Mouse (Mus musculus): ENCODE data around the gene Ntn5.
"Not testable (repeated sequence)": the region's sequence is repeated elsewhere in the genome, so short reads cannot be mapped to it uniquely, and the experiment has no call there.

The Ntn5 gene

DNA sequence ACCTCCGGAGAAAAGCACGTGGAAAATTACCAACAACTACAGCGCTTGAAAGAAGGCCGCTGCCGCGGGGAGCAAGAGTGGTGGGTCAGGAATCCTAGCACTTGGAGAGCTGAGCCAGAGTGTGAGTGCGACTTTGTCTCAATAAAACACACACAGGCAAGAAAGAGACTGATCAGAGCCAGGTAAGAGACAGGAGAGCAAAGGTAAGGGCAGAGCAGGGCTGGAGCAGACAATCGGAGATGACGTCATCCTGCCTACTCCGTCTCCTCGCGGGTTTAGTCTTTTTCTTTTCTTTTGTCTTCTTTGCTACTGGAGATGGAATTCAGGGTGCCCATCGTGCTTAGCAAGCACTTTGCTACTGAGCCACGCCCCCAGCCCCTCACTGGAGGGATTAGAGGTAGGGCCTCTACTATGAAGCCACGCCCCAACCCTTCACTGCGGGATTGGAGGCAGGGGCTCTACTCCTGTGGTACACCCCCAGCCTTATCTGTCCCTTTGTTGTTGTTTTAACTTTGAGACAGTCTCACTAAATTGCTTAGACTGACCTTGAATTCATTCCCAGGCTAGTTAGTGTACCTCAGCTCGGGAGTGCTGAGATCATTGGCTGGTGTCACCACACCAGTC, 29.3 kb upstream of the Ntn5 start:
- no peak for DNase-seq (ENCODE audit: low spot score)

DNA sequence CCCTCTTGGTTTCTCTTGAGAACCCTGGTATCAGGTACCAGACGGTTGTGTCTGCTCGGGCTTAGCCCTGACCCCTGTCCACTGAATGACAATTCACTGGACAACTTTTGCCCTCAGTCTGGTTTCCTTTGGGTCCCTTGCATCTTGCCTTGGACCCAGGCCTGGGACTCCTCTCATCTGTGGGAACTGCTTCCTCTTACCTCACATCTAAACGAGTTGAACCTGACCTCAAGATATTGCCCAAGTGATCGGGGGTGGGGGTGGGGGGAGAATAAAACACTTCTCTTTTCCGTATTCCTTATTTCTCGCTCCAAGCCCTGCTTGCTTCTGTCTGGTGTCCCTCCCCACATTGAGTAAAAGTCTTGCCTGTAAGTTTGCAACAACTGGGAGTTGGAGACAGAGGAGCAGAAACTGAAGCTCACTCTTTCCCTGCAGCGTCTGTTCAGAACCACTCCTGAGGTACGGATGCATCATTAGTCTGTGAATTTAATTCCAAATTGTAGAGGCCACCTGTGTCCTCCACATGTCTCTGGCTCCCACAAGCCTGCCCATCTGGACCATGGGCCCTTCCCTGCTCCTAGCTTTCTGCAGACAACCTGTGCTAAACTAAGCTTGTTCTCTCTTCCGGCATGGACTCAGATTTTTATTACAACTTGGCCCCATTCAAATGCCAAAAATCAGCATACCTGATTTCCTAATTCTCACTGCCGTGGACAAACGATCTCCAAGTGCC, 22.9 kb upstream of the Ntn5 start:
- DNase-seq (ENCODE audit: low spot score), result no peak

DNA sequence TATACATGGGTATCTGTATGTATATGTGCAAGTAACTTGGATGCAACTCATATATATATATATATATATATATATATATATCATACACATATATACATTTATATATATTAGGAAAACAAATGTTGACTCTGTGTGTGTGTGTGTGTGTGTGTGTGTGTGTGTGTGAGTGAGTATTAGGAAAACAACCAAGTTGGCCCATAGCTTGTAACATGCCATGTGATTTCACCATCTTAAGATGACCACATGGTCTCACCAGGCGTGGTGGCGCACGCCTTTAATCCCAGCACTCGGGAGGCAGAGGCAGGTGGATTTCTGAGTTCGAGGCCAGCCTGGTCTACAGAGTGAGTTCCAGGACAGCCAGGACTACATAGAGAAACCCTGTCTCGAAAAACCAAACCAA, 22.1 kb upstream of the Ntn5 start:
- not testable (repeated sequence) for DNase-seq (ENCODE audit: low spot score)

DNA sequence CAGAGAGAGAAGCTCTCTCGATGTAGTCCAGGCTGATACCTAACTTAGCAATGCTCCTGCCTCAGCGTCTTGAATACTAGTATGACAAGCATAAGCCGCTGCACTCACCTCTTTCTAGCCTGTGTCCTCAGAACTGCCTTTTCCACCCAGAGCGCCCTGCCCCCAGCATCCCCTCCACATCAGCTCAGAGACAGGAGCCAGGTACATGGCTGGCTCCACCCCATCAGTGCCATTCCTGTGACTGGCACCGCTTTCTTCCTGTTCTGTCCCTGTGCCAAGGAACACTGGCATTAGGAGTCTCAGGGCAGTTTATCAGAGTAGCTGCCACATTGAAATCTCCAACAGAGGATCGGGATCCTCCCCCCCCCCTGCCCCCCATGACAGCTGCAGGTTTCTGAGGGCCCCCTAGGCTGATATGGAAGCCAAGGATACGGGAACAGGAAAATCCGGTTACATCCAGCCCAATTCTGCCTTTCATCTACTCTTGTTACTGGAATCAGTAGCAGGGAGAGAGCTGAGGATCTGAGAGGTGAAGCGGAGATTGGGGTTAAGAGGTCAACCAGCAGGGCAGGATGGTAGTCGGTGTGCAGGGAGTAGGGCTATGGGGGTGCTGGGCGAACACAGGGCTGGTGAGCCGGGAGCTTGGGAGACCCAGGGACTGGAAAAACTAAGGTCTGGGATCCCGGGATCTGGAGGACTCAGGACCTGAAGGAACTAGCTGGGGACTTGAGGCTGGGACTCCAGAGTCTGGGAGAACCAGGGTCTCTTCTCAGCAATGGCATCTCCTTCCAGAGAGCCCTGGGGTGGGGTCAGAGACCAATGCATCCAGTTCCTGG, 18.3 kb upstream of the Ntn5 start:
- DNase-seq (ENCODE audit: low spot score), result no peak

DNA sequence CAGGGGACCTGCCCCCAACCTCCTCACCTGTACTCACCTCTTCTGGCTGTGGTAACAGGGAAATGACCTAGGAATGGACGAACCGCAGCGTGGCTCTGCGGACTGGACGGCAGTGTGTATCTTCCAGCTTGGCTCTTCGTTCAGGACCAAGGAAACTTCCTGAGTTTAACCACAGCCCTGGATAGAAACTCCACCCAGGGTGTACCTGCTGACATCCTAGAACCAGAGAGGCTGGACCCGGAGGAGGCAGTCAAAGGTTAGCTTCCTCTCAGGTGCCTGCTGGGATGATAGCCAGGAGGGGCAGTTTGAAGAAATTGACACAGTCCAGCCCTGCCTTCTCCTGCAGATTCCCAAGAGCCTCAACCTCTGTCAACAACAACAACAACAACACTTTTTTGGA, 17.7 kb upstream of the Ntn5 start, which contains the start of gene Fut2:
TSS of gene Fut2 (minus strand) at position 234 of the 400 bp plus-strand sequence.
- no peak for DNase-seq (ENCODE audit: low spot score)

GRCm38 (mm10) chr7:45667761-45668160, 16.1 kb upstream of the Ntn5 start:
- no peak for DNase-seq (ENCODE audit: low spot score)

DNA sequence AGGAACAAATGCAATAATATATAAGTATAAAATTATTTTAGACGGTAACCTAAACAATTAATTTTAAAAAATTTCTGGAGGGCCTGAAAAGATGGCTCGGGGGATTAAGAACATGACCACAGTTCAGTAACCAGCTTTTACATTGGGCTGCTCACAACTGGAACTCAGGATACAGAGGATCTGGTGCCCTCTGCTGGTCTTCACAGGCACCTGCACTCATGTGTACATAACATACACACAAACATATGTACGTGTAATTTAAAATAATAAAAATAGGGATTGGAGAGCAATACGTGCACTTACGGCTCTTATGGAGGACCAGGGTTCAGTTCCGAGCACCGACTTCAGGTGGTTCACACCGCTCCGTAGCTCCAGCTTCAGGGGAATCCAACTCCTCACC, 14.9 kb upstream of the Ntn5 start:
- DNase-seq (ENCODE audit: low spot score), result no peak

DNA sequence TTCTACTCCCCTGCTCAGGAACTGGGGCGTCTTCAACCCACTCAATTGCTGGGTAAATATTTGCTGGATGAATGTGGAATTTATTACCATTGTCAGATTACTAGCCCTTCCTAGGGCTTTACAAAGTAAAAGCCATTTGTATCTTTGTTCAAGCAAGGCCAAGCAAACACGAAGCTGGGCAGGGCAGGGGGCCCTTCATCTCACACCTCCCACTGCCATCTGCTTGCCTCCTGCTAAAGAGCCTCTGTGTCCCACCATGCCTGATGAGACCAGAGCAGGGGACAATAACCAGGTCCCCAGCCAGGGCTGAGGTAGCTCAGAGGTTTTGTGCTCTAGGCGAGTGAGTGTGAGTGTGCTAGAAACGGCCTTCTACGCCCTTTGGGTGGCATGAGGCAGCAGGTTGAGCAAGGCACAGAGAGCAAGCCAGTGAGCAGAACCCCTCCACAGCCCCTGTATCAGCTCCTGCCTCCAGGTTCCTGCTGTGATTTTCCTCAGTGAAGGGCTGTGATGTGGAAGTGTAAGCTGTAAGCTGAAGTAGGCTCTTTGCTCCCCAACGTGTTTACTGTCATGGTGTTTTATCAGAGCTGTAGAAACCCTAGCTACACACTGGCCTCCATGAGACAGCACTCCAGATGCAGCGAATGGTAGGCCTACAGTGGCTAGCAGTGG, 6.1 kb upstream of the Ntn5 start:
- DNase-seq (ENCODE audit: low spot score), result no peak

DNA sequence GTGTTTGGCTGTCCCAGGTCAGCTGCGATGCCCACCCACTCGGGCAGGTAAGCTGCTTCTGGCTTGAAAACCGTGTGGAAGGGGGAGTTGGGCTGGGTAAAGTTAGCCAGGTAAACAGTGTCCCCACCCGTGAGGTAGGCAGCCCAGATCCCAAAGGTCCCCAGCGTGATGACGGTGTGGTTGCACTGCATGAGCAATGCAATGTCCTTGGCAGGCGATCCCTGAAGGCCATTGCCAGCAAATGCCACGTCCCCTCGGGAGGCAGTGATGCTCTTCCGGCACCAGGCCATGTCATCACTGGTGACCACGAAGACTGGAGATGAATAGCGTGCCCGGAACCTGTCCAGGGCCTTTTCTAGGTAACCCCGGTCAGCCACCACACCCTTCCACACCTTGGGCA, 5.3 kb upstream of the Ntn5 start:
- no peak for DNase-seq (ENCODE audit: low spot score)

DNA sequence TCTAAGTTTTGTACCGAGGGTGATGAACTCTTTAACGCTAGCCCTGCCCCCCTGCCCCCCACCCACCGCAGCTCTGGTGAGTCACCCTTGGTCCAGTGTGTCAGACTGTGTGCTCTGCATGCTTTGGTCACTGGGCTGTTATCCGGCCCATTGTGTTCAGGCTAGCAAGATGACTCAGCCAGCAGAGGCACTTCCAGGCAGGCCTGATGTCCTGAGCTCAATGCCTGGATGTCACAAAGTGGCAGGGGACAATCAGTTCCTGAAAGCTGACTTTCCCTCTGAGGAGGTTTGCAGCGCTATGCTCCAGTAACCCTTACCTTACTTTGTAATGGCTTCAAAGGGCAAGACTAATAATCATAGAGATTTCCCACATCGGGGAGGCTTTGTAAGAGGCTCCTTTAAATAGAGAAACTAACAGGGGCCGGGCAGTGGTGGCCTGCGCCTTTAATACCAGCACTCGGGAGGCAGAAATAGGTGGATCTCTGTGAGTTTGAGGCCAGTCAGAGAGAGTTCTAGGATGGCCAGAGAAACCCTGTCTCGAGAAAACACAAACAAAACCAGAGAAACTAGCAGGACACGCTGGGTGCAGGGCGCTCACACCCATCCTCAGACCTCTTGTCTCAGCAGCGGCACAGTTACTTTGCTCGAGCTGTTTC, 3.7 kb upstream of the Ntn5 start:
- no peak for DNase-seq (ENCODE audit: low spot score)

DNA sequence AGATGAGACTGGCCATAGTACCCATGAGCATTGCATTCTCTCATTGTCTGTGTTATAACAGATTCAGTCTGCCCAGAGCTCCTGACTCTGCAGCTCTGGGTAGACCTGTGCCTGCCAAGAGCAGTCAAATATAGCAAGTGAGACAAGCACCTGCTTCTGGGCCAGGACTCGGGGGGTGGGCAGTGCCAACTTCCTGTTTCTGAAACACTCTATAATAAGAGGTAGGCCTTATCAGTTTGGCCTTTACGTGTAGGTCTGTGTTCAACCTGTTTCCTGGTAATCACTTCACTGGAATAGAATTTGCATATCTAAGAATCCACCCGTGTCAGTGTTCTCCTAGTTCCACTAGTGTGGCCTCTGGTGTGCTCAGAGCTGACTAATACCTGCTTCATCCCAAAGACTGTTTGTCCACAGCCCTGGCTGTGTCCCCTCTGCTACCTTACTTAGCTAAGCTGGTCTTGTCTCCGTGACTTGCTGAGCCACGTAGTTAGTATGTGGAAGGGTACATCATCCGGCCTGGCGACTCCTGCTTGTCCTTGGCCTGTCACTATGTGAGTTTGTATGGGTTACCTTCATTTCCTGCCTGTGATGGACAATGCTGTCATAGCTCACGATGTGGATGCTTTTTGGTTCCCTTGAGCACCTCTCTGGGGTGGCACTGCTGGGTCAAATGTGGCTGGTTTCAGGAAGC, 2.6 kb upstream of the Ntn5 start:
- DNase-seq (ENCODE audit: low spot score), result no peak

GRCm38 (mm10) chr7:45682144-45683126, 1.4 kb upstream of the Ntn5 start:
- DNase-seq (ENCODE audit: low spot score), result peak; percentile 72

GRCm38 (mm10) chr7:45685811-45686210, 2.0 kb downstream of the Ntn5 start:
- no peak for DNase-seq (ENCODE audit: low spot score)

DNA sequence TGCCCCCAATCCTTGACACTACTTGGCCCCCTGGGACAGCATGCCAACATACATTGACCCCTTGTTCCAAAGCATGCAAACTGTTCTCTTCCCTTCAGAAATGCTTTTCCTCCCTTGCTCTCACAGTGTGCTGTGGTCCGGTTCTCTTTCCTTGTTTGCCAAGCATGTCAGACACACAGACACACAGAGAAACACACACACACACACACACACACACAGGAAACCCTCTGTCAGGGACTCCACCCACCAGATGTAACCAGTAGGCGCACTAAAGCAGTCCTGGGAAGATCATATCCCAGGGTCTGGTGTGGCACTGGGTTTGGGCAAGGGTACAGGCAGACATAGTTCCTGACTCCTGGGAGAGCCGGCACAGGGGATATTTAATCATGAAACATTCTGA, 3.0 kb downstream of the Ntn5 start:
- DNase-seq (ENCODE audit: low spot score), result no peak

- no peak for DNase-seq (ENCODE audit: low spot score)
These were observed 5.3 kb downstream of the Ntn5 start for GRCm38 (mm10) chr7:45689099-45689498.

DNA sequence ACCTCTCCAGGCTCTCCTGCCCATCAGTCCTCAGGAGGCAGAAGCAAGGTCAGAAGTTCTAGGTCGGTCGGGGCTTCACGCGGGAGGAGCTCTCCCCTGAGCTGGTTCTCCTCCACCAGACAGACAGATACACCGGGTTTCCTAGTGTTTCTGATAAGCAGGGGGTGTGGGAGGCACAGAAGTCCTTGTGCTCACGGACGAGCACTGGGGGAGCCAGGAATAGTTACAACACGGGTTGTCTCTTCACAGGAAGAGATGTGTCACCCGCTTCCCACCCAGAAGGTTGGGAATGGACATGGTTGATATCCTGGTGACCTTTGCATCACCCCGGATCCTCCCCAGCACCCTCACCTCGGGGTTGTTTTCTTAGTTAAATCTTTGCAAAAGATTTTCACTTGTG, 6.0 kb downstream of the Ntn5 start:
- no peak for DNase-seq (ENCODE audit: low spot score)

DNA sequence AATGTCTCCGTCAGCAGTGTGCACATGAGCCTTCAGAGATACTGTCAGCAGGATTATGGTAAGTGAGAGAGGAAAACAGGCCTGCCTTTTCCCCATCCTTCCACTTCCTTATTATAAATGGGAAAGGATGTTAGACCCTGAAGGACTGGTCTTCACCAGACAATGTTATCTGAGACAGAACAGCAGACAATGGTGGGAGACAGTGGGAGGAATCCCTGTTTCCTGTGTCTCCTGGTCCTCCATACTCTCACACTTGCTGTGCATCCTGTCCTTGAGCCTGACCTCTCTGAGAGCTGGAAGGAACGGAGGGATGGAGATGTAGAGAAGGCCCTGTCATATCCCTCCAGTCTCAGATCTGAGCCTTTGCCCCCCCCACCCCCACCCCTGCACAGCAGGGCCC, 8.5 kb downstream of the Ntn5 start:
- DNase-seq (ENCODE audit: low spot score), result no peak

DNA sequence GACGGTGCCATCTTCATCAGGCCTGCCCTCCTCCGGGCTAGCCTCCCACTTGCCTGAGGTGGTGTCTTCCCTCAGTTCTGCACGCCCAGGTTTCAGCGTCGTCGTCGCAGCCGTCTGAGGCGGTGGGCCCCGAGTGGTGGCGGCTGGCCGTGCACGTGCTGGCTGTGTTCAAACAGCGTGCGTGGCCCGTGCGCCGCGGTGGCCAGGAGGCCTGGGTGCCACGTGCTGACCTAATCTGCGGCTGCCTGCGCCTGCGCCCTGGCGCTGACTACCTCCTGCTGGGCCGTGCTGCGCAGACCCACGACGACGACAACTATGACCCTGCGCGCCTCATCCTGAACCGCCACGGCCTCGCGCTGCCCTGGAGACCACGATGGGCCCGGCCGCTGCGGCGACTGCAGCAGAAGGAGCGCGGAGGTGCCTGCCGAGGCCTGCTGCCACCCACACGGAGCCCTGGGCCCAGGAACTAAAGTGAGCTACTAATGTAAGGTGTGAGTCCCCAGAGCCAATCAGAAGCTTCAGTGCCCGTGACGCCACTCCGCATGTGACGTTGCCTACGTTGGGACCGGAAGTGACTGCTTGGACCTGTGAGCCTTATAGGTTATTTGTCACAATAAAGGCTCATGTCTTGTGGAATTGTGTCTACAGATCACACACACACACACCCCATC, 10.2 kb downstream of the Ntn5 start, which contains the start of gene Sec1:
TSS of gene Sec1 (minus strand) at position 482 of the 671 bp plus-strand sequence.
- no peak for DNase-seq (ENCODE audit: low spot score)

DNA sequence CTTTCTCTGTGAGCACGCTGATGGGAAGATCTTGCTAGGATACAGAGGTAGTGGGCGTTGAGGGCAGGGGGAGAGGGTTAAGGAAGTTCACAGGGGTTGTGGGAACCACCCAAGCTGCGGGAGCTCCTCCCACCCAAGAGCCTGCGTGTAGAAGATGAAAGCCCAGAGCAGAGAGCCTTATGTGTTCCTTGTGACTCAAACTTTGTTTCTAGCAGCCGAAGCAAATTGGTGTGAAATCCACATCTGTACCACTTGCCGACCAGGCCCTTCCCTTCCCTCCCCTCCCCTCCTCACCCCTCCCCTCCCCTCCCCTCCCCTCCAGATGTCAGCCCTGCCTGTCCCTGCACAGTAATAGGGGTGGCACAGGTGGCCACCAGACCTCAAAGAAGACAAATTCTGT, 11.3 kb downstream of the Ntn5 start:
- DNase-seq (ENCODE audit: low spot score), result no peak
